Mouse (Mus musculus) cortical plate, adult 2 months (tissue): ENCODE data around the gene Celf2.

Source experiments
- CTCF ChIP-seq: fragments of 200-500 bp; IDR thresholded peaks from 2 replicates; pipeline ENCODE4 v1.5.1; 2011; ENCODE audit warnings: mild to moderate bottlenecking, control low read depth, low read length; ENCODE audit not compliant: insufficient read depth; ENCODE audit errors: extremely low read depth
- POLR2A ChIP-seq: fragments of 200-500 bp; IDR thresholded peaks from 2 replicates; pipeline ENCODE4 v1.6.1; 2011; ENCODE audit warnings: mild to moderate bottlenecking, low read length, control low read depth; ENCODE audit not compliant: insufficient read depth; ENCODE audit errors: extremely low read depth

- TF ChIP-seq CTCF (no peak), POLR2A (no peak)
These were observed 507.4 kb downstream of the Celf2 start for GRCm38 (mm10) chr2:7001967-7002366.
